Mouse (Mus musculus) liver, embryonic 16.5 days (tissue): ENCODE measurements at regions not wholly inside any gene's neighbourhood (a gene's known extent, or its start where the extent isn't known, plus 50 kb on each side); places are given as distances from the start of the nearest gene placed in this dataset.
"Not testable (repeated sequence)": the region's sequence is repeated elsewhere in the genome, so short reads cannot be mapped to it uniquely, and the experiment has no call there.

Source experiments
- ATAC-seq: fragments of 200-750 bp; cut with Nextera tagmentation; 2 replicates; pipeline ENCODE4 v1.8.0; 2017; ENCODE audit warnings: low read depth, mild to moderate bottlenecking, moderate number of reproducible peaks, moderate library complexity
- H3K27ac ChIP-seq: fragments of 300-500 bp; sonication (generic); 2 replicates; pipeline ENCODE4 v1.5.1; 2014; ENCODE audit warnings: mild to moderate bottlenecking, low read length
- H3K27me3 ChIP-seq: fragments of 300-500 bp; sonication (generic); 2 replicates; pipeline ENCODE4 v1.6.1; 2014; ENCODE audit warnings: low read depth, low read length, mixed read lengths; ENCODE audit not compliant: control insufficient read depth, insufficient read depth
- H3K36me3 ChIP-seq: fragments of 300-500 bp; sonication (generic); 2 replicates; pipeline ENCODE4 v1.6.1; 2014; ENCODE audit warnings: mild to moderate bottlenecking; ENCODE audit not compliant: control insufficient read depth, insufficient read depth
- H3K4me1 ChIP-seq: fragments of 300-500 bp; sonication (generic); 2 replicates; pipeline ENCODE4 v1.6.1; 2014; ENCODE audit warnings: low read depth, low read length, mixed read lengths; ENCODE audit not compliant: control insufficient read depth
- H3K4me2 ChIP-seq: fragments of 300-500 bp; sonication (generic); 2 replicates; pipeline ENCODE4 v1.6.1; 2014; ENCODE audit warnings: low read depth, low read length, mixed read lengths
- H3K4me3 ChIP-seq: fragments of 300-500 bp; sonication (generic); 2 replicates; pipeline ENCODE4 v1.5.1; 2014; ENCODE audit warnings: low read depth, mild to moderate bottlenecking, low read length
- H3K9ac ChIP-seq: fragments of 300-500 bp; sonication (generic); 2 replicates; pipeline ENCODE4 v1.6.1; 2014; ENCODE audit warnings: low read depth, low read length
- H3K9me3 ChIP-seq: fragments of 300-500 bp; sonication (generic); replicated peaks from 2 replicates; pipeline ENCODE4 v1.6.1; 2016; ENCODE audit warnings: low read length; ENCODE audit not compliant: control insufficient read depth
- WGBS: fragments of 180-500 bp; shearing (Covaris S2); extraction: QIAGEN DNeasy Blood & Tissue Kit; methylation state at CpG from one replicate; pipeline ENCODE4 v1.1.7; 2014; ENCODE audit not compliant: insufficient replicate concordance; 5-methylcytosine and 5-hydroxymethylcytosine counted together

DNA sequence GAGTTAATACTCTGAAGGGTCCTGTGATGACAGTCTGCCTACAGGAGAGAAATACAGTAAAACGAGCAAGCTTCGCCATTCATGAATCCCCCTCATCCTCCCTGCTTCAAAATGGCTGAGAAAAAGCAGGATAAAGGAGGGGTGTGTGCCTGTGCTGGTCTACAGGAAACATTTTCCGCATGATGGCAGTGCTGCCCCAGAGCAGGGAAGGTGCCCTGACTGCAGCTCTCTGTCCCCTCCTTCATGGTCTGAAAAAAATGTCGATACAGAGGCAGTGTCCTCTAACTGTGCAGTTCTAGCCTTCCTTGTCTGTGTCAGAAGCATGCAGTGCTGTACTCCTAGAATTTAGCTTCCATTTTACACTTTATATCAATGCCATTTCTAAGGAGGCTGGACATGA lies 166.7 kb upstream of the Olfr1324 start:
- not testable (repeated sequence) for H3K9me3 ChIP-seq, H3K4me1 ChIP-seq, H3K36me3 ChIP-seq, H3K4me3 ChIP-seq, H3K4me2 ChIP-seq, ATAC-seq, H3K27ac ChIP-seq, H3K27me3 ChIP-seq, H3K9ac ChIP-seq
- WGBS = 63% methylated on average over 4 of the region's 4 CpGs

DNA sequence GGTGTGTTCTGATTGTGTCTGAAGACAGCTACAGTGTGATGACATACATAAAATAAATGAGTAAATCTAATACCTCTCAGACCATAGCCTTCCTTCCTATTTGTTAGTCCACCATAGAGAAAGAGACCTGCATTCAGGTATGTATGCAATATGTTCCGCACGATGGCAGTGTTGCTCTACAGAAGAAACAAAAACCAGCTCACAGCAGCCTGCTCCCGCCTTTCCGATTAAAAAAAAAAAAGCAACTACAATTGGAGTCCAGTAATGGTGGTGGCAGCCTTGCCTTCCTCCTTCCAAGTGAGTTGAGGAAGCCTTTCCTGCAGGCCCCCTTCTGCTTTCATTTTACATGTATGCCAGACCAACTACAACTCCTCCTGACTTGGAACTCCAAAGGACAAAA lies 163.2 kb upstream of the Olfr1324 start:
- ATAC-seq = no peak
- 60% methylated on average over 4 of the region's 4 CpGs for WGBS
- peak overlapping the region; percentile 36; the same call in 1 of the 2 replicates for H3K4me2 ChIP-seq

DNA sequence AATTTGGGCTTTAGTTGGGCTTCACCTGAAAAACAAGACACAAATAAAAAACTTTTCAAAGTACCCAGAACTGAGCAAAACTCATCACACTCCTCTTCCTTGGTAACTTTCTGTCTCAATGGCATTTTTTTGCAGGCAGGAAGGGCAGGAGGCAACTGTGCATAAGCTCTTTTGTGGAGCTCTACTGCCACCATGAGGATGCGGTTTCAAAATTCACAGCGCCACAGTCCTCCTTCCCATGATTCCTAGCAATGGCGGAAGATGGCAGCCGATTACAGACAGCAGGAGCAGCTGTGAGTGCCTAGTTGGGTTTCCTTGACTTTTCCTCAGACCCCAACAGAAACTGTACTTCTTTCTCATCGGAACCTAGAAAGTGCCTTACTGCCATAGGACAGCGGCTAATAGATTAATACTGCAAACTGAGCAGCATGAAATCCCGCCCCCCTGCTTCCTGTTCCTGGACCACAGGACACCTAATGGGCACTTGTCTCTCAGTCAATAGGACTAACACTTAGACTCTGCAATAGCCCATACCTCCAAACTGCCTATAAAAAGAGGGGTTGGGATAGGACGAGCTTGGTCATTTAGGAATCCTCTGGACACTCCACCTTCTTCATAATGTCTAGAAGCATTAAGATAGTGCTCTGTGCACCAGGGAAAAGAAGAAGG lies 162.5 kb upstream of the Olfr1324 start:
- no peak overlapping the region for H3K27ac ChIP-seq
- H3K27me3 ChIP-seq = no peaks in the 10 kb centered on the region
- H3K36me3 ChIP-seq = no peaks in the 10 kb centered on the region
- WGBS = 66% methylated on average over 8 of the region's 8 CpGs
- H3K4me1 ChIP-seq = no peaks in the 10 kb centered on the region
- no peak overlapping the region for H3K9ac ChIP-seq
- H3K4me3 ChIP-seq = peak overlapping the region; percentile 38
- ATAC-seq = no peak; the same call in 1 of the 2 replicates
- no peaks in the 10 kb centered on the region for H3K9me3 ChIP-seq
- H3K4me2 ChIP-seq = peak overlapping the region; percentile 36

More for the DNA sequence above, 163.2 kb upstream of the Olfr1324 start:
- Histone ChIP-seq H3K4me3 (no peak overlapping the region), H3K9me3 (no peaks in the 10 kb centered on the region), H3K27me3 (no peaks in the 10 kb centered on the region), H3K36me3 (no peaks in the 10 kb centered on the region), H3K27ac (no peak overlapping the region), H3K9ac (no peak overlapping the region), H3K4me1 (no peaks in the 10 kb centered on the region)

DNA sequence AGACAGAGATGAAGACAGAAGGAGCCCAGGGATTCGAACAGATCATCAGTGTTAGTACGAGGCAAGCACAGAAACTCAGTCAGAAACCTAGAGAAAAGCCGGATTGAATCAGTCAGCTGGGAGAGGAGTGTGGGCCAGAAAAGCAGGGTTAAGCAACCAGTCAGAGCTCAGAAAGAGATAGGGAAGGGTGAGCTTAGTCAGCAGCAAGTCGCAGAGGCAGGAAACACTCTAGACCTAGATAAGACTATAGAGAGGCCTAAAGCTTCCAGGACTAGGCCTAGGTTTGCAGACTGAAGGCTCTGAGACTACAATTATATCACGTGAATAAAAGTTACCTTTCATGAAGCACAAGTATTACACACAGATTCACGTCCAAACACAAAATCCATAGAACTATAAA lies 160.6 kb upstream of the Olfr1324 start:
- Histone ChIP-seq H3K9ac (no peak overlapping the region), H3K4me2 (no peak overlapping the region), H3K27ac (no peak overlapping the region), H3K4me3 (no peak overlapping the region), H3K9me3 (no peaks in the 10 kb centered on the region), H3K36me3 (no peaks in the 10 kb centered on the region), H3K4me1 (no peaks in the 10 kb centered on the region), H3K27me3 (no peaks in the 10 kb centered on the region)
- no peak for ATAC-seq
- 30% methylated on average over 6 of the region's 6 CpGs for WGBS

DNA sequence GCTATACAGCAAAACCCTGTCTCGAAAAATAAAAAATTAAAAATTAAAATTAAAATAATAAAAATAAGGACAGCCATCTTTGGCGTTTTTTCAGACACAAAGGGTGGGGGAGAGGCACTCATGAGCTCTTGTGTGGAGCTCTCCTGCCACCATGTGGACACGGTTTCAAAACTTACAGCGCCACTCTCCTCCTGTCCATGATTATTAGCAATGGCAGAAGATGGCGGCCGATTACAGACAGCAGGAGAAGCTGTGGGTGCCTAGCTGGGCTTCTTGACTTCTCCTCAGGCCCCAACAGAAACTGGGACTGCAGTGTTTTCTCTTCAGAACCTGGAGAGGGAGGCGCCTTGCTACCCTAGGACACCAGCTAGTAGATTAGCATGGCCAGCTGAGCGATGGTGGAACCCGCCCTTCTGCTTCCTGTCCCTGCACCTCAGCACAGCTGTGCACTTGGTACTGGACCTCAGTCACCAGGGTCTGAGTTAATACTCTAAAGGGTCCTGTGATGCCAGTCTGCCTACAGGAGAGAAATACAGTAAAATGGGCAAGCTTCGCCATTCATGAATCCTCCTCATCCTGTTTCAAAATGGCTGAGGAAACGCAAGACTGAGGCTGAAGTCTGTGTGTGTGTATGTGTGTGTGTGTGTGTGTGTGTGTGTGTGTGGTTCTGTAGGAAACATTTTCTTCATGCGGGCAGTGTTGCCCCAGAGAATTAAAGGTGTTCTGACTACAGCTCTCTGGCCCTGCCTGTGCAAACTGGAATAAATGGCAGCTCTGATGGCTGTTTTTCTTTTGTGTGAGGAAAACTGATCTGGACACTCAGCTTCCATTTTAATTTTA lies 155.7 kb upstream of the Olfr1324 start:
- Histone ChIP-seq H3K27ac (no peak overlapping the region), H3K27me3 (no peaks in the 10 kb centered on the region), H3K9ac (no peak overlapping the region), H3K4me3 (peak overlapping the region; percentile 32), H3K36me3 (no peaks in the 10 kb centered on the region), H3K4me2 (peak overlapping the region; percentile 30), H3K9me3 (no peaks in the 10 kb centered on the region), H3K4me1 (no peaks in the 10 kb centered on the region)
- WGBS = 55% methylated on average over 12 of the region's 12 CpGs
- no peak for ATAC-seq

DNA sequence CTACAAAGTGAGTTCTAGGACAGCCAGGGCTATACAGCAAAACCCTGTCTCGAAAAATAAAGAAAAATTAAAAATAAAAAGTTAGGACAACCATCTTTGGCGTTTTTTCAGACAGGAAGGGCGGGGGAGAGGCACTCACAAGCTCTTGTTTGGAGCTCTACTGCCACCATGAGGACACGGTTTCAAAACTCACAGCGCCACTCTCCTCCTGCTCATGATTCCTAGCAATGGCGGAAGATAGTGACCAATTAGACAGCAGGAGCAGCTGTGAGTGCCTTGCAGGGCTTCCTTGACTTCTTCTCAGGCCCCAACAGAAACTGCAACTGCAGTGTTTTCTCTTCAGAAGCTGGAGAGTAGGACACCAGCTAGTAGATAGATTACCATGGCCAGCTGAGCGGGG lies 151.9 kb upstream of the Olfr1324 start:
- H3K4me3 ChIP-seq = peak overlapping the region; percentile 27
- WGBS = 42% methylated on average over 7 of the region's 7 CpGs
- no peak for ATAC-seq

DNA sequence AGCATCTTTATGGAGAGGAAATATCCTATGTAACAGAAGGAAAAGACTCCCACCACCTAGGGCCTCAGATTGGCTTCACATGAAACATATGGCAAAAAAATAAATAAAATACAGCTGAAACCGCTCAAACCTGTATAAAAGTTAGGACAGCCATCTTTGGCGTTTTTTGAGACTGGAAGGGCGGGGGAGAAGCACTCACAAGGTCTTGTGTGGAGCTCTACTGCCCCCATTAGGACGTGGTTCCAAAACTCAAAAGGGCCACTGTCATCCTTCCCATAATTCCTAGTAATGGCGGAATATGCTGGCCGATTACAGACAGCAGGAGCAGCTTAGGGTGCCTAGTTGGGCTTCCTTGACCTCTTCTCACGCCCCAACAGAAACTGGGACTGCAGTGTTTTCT lies 148.5 kb upstream of the Olfr1324 start:
- Histone ChIP-seq H3K4me2 (peak overlapping the region; percentile 20; the same call in 1 of the 2 replicates), H3K27ac (no peak overlapping the region), H3K4me3 (peak overlapping the region; percentile 29; the same call in 1 of the 2 replicates), H3K36me3 (no peaks in the 10 kb centered on the region), H3K9me3 (no peaks in the 10 kb centered on the region), H3K4me1 (no peaks in the 10 kb centered on the region), H3K9ac (no peak overlapping the region), H3K27me3 (no peaks in the 10 kb centered on the region)
- ATAC-seq = no peak
- WGBS = 33% methylated on average over 7 of the region's 7 CpGs

More for the DNA sequence above, 151.9 kb upstream of the Olfr1324 start:
- H3K27me3 ChIP-seq = no peaks in the 10 kb centered on the region
- no peaks in the 10 kb centered on the region for H3K36me3 ChIP-seq
- no peak overlapping the region for H3K9ac ChIP-seq
- no peaks in the 10 kb centered on the region for H3K9me3 ChIP-seq
- no peak overlapping the region for H3K27ac ChIP-seq
- no peaks in the 10 kb centered on the region for H3K4me1 ChIP-seq
- peak overlapping the region; percentile 41; the same call in 1 of the 2 replicates for H3K4me2 ChIP-seq

DNA sequence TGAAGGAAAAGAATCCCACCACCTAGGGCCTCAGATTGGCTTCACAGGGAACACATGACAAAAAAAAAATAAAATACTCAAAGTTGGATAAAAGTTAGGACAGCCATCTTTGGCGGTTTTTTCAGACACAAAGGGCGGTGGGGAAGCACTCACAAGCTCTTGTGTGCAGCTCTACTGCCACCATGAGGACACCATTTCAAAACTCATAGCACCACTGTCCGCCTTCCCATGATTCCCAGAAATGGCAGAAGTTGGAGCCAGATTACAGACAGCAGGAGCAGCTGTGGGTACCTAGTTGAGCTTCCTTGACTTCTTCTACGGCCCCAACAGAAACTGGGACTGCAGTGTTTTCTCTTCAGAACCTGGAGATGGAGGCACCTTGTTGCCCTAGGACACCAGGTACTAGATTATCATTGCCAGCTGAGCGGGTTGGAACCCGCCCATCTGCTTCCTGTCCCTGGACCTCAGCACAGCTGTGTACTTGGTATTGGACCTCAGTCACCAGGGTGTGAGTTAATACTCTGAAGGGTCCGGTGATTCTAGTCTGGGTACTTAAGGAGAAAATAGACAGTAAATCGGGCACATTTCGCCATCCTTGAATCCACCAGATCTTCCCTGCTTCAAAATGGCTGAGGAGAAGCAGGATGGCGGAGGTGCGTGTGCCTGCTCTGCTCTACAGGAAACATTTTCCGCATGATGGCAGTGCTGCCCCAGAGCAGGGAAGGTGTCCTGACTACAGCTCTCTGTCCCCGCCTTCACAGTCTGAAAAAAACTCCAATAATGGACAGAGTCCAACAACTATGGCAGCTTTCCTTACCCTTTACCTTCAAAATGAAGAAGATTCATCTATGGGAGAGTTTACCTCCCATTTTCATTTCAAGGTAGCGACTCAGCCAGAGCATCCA lies 144.1 kb upstream of the Olfr1324 start:
- not testable (repeated sequence) for H3K27me3 ChIP-seq, H3K9ac ChIP-seq, H3K36me3 ChIP-seq, H3K4me1 ChIP-seq, H3K4me2 ChIP-seq, ATAC-seq, H3K9me3 ChIP-seq, H3K27ac ChIP-seq
- peak overlapping the region; percentile 22 for H3K4me3 ChIP-seq
- 41% methylated on average over 14 of the region's 14 CpGs for WGBS
